Mouse (Mus musculus): ENCODE data around the gene Vmn2r44.
"Not testable (repeated sequence)": the region's sequence is repeated elsewhere in the genome, so short reads cannot be mapped to it uniquely, and the experiment has no call there.

Vmn2r44 gene

DNA sequence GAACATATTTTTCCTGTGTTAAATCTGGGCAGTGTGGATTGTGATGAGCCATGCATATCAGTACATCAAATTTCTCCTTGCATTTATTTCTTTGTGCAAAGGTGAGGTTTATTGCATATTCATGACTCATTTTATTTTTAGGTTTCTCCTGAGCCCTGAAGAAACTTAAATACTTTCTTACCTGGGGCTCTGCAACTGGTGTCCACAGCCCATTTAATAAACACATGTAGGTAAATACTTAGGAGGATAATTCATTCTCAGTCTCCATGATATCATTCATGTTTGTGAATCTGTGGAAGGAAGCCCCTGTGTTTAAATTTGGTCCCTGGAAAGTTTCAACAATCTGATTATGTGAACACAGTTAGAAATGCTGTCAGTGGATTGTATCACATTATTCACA lies at the start of gene Vmn2r44:
Gene Vmn2r44 (minus strand): TSS at position 101 of the 400 bp plus-strand sequence.
- not testable (repeated sequence) for DNase-seq (ENCODE audit: low read depth)

DNA sequence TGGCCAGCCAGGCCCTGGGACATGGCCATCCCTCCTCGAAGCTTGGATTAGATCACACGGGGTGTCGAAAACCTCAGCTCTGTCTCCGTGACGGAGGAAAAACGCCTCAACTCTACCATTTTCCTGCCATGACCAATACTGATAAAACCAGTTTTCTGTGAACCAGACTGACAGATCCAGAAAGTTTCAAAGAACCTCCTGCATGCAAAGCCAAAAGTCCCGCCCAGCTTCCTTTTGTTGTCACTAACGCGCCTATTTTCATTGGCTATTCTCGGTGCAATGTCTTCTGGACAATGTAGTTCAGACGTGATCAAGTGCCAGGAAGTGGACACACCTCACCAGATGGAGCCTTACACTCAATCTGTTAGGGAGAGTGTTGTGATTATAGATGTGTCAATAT lies 25.3 kb downstream of the Vmn2r44 start:
- not testable (repeated sequence) for DNase-seq (ENCODE audit: low read depth)

Measured in 416B (cell line).